Mouse (Mus musculus) lung, postnatal 0 days (tissue): ENCODE results near the gene Marc1. TPM values are rescaled to one million over a fixed set of nuclear protein-coding genes. Genes with fewer than 3 reads are reported as not detected.
A peak's percentile ranks its signal among the peaks of the same experiment; 100 is the strongest.

Experiments
- ATAC-seq: fragments of 200-750 bp; cut with Nextera tagmentation; 2 replicates; pipeline ENCODE4 v1.8.0; 2017; ENCODE audit warnings: moderate library complexity
- DNase-seq: peaks from one replicate; pipeline ENCODE4 v3.0.0-alpha.2; 2016; ENCODE audit warnings: low spot score
- H3K27ac ChIP-seq: fragments of 300-500 bp; sonication (generic); 2 replicates; pipeline ENCODE4 v1.5.1; 2014; ENCODE audit warnings: antibody characterized with exemption, mild to moderate bottlenecking, low read length, mixed read lengths
- H3K27me3 ChIP-seq: fragments of 300-500 bp; sonication (generic); replicated peaks from 2 replicates; pipeline ENCODE4 v1.6.1; 2014; ENCODE audit warnings: low read length, mixed read lengths; ENCODE audit not compliant: insufficient read depth
- H3K36me3 ChIP-seq: fragments of 300-500 bp; sonication (generic); 2 replicates; pipeline ENCODE4 v1.6.1; 2014; ENCODE audit warnings: low read length, mixed read lengths; ENCODE audit not compliant: insufficient read depth
- H3K4me1 ChIP-seq: fragments of 300-500 bp; sonication (generic); 2 replicates; pipeline ENCODE4 v1.6.1; 2014; ENCODE audit warnings: antibody characterized with exemption, low read depth, low read length, mixed read lengths; ENCODE audit not compliant: insufficient read depth
- H3K4me2 ChIP-seq: fragments of 300-500 bp; sonication (generic); replicated peaks from 2 replicates; pipeline ENCODE4 v1.6.1; 2014; ENCODE audit warnings: low read depth, mild to moderate bottlenecking, low read length, moderate library complexity, mixed read lengths
- H3K4me3 ChIP-seq: fragments of 300-500 bp; sonication (generic); 2 replicates; pipeline ENCODE4 v1.5.1; 2014; ENCODE audit warnings: low read depth, low read length
- H3K9ac ChIP-seq: fragments of 300-500 bp; sonication (generic); replicated peaks from 2 replicates; pipeline ENCODE4 v1.6.1; 2014; ENCODE audit warnings: low read depth, mild to moderate bottlenecking
- H3K9me3 ChIP-seq: fragments of 300-500 bp; sonication (generic); 2 replicates; pipeline ENCODE4 v1.6.1; 2016; ENCODE audit warnings: low read length, mixed read lengths
- CTCF ChIP-seq: IDR thresholded peaks from 2 replicates; pipeline ENCODE4 v1.5.1; 2016; ENCODE audit warnings: antibody characterized with exemption, mild to moderate bottlenecking
- EP300 ChIP-seq: IDR thresholded peaks from 2 replicates; pipeline ENCODE4 v1.6.1; 2016; ENCODE audit warnings: antibody characterized with exemption, mild to moderate bottlenecking, control low read depth
- WGBS: fragments of 180-500 bp; shearing (Covaris S2); extraction: QIAGEN DNeasy Blood & Tissue Kit; methylation state at CpG from one replicate; pipeline ENCODE4 v1.1.7; 2014; 5-methylcytosine and 5-hydroxymethylcytosine counted together
- polyA plus RNA-seq: library from polyadenylated mRNA; unstranded; fragments of >200 nt; fragmentation: Nextera tagmentation; extraction: Ambion mirVana; gene quantifications from 2 replicates; pipeline ENCODE4 v1.2.1, GENCODE M21; 2015

Marc1 gene
- polyA plus RNA-seq, 1 experiment from 2014 or later, result 0.13 TPM

DNA sequence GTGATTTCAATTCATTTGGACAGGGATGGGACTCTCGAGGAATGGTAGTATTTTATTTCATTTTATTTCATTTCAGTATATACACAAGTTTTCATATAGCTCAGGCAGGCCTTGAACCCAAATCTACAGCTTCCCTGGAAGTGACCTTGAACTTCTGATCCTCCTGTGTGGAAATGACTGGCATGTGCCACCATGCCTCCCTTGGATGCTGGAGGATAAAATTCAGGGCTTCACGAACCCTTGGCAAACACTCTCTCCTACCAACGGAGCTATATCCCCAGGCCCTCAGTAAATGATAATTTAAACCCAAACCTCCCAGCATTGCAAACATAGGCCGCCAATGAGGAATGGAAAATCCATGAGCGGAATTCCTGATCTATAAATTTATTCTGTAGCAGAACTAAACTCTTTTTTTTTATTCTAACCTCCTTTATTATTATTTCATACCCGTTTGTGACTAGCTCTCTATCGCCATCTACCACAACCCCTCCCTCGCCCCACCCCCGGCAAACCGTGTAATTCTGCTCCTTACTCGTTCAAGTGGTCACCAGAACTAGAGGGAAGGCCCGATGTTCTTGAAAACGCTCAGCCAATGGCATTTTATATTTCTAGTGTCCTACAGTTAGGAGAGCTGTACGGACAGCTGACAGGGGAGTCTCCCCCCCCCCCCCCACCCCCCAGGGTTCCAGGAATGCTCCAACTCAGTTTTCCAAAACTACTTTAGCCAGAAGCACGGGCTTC lies 33.4 kb upstream of the Marc1 start:
- H3K27ac ChIP-seq, result peak overlapping the region; percentile 88
- no peak for TF ChIP-seq EP300
- TF ChIP-seq CTCF, result peak; percentile 39
- H3K4me3 ChIP-seq, result peak overlapping the region; percentile 73
- peaks cover 10% of the 10 kb centered on the region; the same call in 1 of the 2 replicates for H3K4me1 ChIP-seq
- no peaks in the 10 kb centered on the region for H3K27me3 ChIP-seq
- H3K9me3 ChIP-seq, result no peaks in the 10 kb centered on the region
- no peak for ATAC-seq
- DNase-seq, result peak; percentile 76
- H3K36me3 ChIP-seq, result no peaks in the 10 kb centered on the region
- H3K9ac ChIP-seq, result peak overlapping the region; percentile 82
- WGBS, result 16% methylated on average over 15 of the region's 15 CpGs
- H3K4me2 ChIP-seq, result peak overlapping the region; percentile 78

DNA sequence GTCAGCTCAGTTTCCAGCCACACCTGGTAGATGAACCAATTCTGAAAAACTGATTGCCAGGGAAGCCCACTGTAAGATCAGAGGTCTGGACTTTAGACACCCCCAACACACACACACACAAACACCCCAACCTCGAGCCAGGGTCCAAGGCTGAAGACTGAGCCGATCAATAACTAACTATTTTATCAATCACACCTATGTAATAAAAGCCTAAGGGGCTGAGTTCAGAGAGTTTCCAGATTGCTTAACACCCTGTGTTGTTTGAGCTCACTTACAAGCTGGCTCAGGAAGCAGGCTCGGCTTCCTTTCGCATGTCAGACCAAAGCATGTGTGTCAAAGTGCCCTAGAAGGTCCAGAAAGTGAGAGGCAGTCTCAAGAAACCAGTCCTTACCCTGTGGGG lies 26.5 kb upstream of the Marc1 start:
- no peaks in the 10 kb centered on the region for H3K27me3 ChIP-seq
- peaks cover 8% of the 10 kb centered on the region; the same call in 1 of the 2 replicates for H3K36me3 ChIP-seq
- DNase-seq (no peak), ATAC-seq (no peak)
- H3K9ac ChIP-seq, result no peak overlapping the region
- WGBS, result 77% methylated on average over 4 of the region's 4 CpGs
- TF ChIP-seq CTCF (no peak), EP300 (no peak)
- H3K4me1 ChIP-seq, result no peaks in the 10 kb centered on the region
- H3K9me3 ChIP-seq, result no peaks in the 10 kb centered on the region
- H3K4me3 ChIP-seq, result no peak overlapping the region
- no peak overlapping the region for H3K4me2 ChIP-seq
- no peak overlapping the region for H3K27ac ChIP-seq

DNA sequence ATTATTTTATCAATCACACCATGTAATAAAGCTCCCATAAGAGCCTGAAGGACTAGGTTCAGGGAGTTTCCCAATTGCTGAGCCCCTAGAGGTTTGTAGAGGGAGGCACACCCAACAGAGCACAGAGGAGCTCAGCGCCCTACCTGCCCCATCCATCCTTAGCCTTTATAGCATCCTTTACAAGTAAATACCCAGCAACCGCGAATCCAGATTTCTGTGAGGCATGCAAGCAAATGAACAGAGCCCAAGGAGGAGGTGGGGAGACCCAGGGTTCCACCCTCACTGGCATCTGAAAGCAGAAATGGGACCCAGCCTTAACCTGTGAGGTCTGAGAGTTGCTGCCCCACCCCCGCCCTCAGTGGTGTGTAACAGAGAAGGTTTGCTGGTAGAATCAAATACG lies 25.2 kb upstream of the Marc1 start:
- DNase-seq (no peak), ATAC-seq (no peak)
- no peak overlapping the region for H3K4me3 ChIP-seq
- no peaks in the 10 kb centered on the region for H3K4me1 ChIP-seq
- WGBS, result 84% methylated on average over 5 of the region's 5 CpGs
- H3K36me3 ChIP-seq, result peaks cover 21% of the 10 kb centered on the region
- H3K27ac ChIP-seq, result no peak overlapping the region
- no peaks in the 10 kb centered on the region for H3K9me3 ChIP-seq
- H3K27me3 ChIP-seq, result no peaks in the 10 kb centered on the region
- no peak for TF ChIP-seq CTCF
- TF ChIP-seq EP300, result no peak
- no peak overlapping the region for H3K9ac ChIP-seq
- H3K4me2 ChIP-seq, result no peak overlapping the region

DNA sequence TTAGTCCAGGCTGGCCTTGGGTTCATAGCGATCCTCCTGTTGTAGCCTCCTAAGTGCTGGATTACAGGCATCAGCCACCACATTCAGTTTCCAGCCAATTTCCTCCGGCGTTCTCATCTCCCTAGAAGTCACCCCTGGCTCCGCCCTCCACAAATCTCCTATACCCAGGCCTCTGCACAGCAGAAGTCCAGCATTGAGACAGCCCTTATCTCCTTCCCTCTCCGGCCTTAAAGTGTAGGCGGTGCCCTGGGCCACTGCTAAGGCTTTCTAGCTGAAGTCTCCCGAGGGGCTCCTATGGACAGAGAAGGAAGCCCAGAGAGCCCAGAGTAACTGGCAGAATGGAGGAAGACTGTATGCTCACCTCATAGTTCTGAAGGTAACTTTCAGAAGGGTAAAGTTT lies 22.4 kb upstream of the Marc1 start:
- no peak for ATAC-seq
- no peak overlapping the region for H3K4me2 ChIP-seq
- WGBS, result 85% methylated on average over 7 of the region's 7 CpGs
- no peak overlapping the region for H3K27ac ChIP-seq
- no peaks in the 10 kb centered on the region for H3K4me1 ChIP-seq
- H3K27me3 ChIP-seq, result no peaks in the 10 kb centered on the region
- H3K36me3 ChIP-seq, result peaks cover 26% of the 10 kb centered on the region
- H3K9ac ChIP-seq, result no peak overlapping the region
- no peak overlapping the region for H3K4me3 ChIP-seq
- no peaks in the 10 kb centered on the region for H3K9me3 ChIP-seq
- DNase-seq, result no peak
- TF ChIP-seq CTCF (no peak), EP300 (no peak)

DNA sequence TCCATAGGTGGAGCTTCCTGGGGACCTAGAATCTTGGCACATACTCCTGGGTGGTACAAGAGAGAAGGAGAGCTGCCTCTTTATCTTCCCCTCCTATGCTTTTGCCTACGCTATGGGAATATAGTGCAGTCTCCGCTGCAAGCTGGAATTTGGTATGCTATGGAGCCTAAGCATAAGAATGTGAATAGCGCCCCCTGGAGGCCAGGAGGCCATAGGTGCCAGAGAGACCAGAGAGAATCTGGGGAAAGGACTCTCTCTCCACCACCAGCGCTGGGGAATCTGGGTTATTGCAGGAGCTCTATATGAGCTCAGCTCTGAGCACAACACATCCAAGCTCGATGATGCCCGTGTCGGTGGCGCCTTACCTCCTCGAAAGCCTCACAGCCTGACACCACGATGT lies 21.1 kb upstream of the Marc1 start:
- Histone ChIP-seq H3K36me3 (peaks cover 26% of the 10 kb centered on the region), H3K9ac (no peak overlapping the region), H3K4me2 (no peak overlapping the region), H3K4me1 (no peaks in the 10 kb centered on the region), H3K9me3 (no peaks in the 10 kb centered on the region), H3K4me3 (no peak overlapping the region), H3K27ac (no peak overlapping the region), H3K27me3 (no peaks in the 10 kb centered on the region)
- ATAC-seq (no peak), DNase-seq (peak; percentile 11)
- TF ChIP-seq CTCF (peak; percentile 60), EP300 (no peak)
- 85% methylated on average over 10 of the region's 10 CpGs for WGBS

DNA sequence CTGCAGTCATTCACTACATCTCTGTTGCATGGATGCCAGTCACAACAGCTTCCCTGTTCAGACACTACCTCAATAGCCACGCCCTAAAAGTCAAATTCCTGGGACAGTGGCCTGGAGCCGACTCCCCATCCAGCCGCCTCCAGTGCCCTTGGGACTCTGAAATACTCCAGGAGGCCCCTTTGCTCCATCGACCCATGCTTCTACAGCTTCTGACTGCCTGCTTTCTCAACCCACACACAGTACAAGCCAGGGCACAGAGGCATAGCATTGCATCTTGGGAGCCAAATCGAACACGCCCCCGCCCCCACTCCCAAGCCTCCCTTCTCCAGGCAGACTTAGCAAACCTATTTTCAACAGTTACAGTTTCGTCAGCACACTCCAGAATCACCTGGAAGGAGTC lies 18.8 kb upstream of the Marc1 start:
- no peaks in the 10 kb centered on the region for H3K27me3 ChIP-seq
- H3K36me3 ChIP-seq, result peaks cover 23% of the 10 kb centered on the region
- no peak for ATAC-seq
- TF ChIP-seq EP300 (no peak), CTCF (no peak)
- H3K9me3 ChIP-seq, result no peaks in the 10 kb centered on the region
- no peak overlapping the region for H3K27ac ChIP-seq
- DNase-seq, result no peak
- no peak overlapping the region for H3K4me3 ChIP-seq
- WGBS, result 90% methylated on average over 8 of the region's 8 CpGs
- no peak overlapping the region for H3K4me2 ChIP-seq
- H3K4me1 ChIP-seq, result no peaks in the 10 kb centered on the region
- H3K9ac ChIP-seq, result no peak overlapping the region
